Mouse (Mus musculus) small intestine, adult 2 months (tissue): ENCODE data around the gene Rap1gds1.

Source experiments
- CTCF ChIP-seq: fragments of 200-500 bp; IDR thresholded peaks from 2 replicates; pipeline ENCODE4 v1.5.1; 2012; ENCODE audit warnings: low read depth, mild to moderate bottlenecking, control low read depth, inconsistent platforms, low read length, moderate library complexity, mixed read lengths; ENCODE audit not compliant: insufficient replicate concordance, insufficient read length; ENCODE audit errors: extremely low read depth
- POLR2A ChIP-seq: fragments of 200-500 bp; IDR thresholded peaks from 2 replicates; pipeline ENCODE4 v1.6.1; 2012; ENCODE audit warnings: low read depth, mild to moderate bottlenecking, control low read depth, inconsistent platforms, low read length, moderate library complexity

DNA sequence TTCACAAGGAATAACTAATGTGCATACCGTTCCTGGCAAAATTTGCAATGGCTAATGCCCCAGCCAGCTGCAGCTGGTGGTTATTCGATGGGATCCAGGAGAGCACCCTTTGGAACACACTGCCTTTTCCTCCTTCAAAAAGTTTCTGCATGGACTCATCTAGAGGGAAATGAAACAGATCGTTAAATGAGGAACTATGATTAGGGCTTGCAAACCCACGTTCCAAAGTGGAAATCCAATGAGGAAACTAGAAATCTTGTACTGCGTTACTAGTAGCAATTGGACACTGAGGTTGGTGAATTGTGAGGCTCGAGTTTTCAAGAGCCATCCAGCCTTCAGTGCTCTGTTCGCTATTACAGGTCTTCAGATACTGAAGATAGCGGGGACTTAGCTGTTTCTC lies 116.5 kb downstream of the Rap1gds1 start:
- TF ChIP-seq CTCF (no peak), POLR2A (no peak)
